In the genomic region with DNA sequence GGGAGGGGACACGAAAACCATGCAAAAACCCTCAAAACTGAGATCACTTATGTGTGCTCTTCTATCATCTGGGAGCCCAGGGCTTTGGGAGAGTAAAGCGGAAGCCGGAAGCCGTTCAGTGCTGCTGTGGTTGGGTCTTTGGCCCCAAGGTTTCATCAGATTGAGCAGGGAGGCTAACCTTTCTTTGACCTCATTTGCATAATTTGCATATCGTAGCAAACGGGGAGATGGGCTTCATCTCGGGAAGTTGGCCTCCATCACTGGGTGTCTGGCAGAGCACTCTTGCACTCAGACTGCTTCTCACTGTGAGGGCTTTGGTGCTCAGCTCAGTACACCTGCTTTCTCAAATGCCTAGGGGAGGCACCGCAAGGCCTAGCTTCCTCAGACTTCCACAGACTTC, we compare ENCODE assay signal across 24 mouse cellular contexts.
A peak's percentile ranks its signal among the peaks of the same experiment; 100 is the strongest.
DNase-seq lines count a peak whose midpoint lies in the region; ATAC-seq and TF ChIP-seq lines count a peak whose summit lies in the region.
"Had no signal": no experiment of that assay in that cellular context is flagged by ENCODE, and none has a peak within 500 bp of the region (broad histone marks: within the 10 kb centered on the region; RNA-seq: fewer than 3 reads in every experiment).

No protein-coding gene starts in this region.

- H3K27me3 ChIP-seq in forebrain, embryonic 10.5 days (ENCODE audit: poor library complexity, severe bottlenecking): no peaks in the 10 kb centered on the region
- H3K27me3 ChIP-seq in forebrain, postnatal 0 days (ENCODE audit: insufficient read depth, low read length): no peaks in the 10 kb centered on the region
- H3K27me3 ChIP-seq: CH12.LX; embryonic facial prominence, embryonic 12.5 days; forebrain, embryonic 12.5 days; Patski had no signal

- no peak overlapping the region for H3K9ac ChIP-seq in forebrain, postnatal 0 days
- H3K9ac ChIP-seq: embryonic facial prominence, embryonic 12.5 days; forebrain, embryonic 12.5 days had no signal

- 0 out of 2 replicates have a peak overlapping the region, but pooled peaks have one; percentile 15 for H3K27ac ChIP-seq in forebrain, embryonic 10.5 days
- no peak overlapping the region for H3K27ac ChIP-seq in forebrain, postnatal 0 days (ENCODE audit: low read depth, low read length)
- H3K27ac ChIP-seq: embryonic facial prominence, embryonic 10.5 days; embryonic facial prominence, embryonic 12.5 days; forebrain, embryonic 12.5 days had no signal

- ATAC-seq in forebrain, postnatal 0 days: no peak
- ATAC-seq in megakaryocyte, adult 5-6 weeks (ENCODE audit: poor library complexity, severe bottlenecking): no peak
- ATAC-seq: CD4-positive, CD25-positive, alpha-beta regulatory T cell, adult 4 months; forebrain, embryonic 14.5 days; forebrain, embryonic 16.5 days; Patski had no signal

- H3K4me3 ChIP-seq in forebrain, embryonic 10.5 days: no peak overlapping the region
- H3K4me3 ChIP-seq in forebrain, postnatal 0 days (ENCODE audit: low read depth, low read length): no peak overlapping the region
- H3K4me3 ChIP-seq: embryonic facial prominence, embryonic 10.5 days; embryonic facial prominence, embryonic 12.5 days; forebrain, embryonic 12.5 days had no signal

- WGBS in forebrain, embryonic 10.5 days: 81% methylated on average over 8 of the region's 8 CpGs
- 68% methylated on average over 8 of the region's 8 CpGs for WGBS in forebrain, postnatal 0 days

- H3K4me2 ChIP-seq in forebrain, postnatal 0 days (ENCODE audit: low read depth): no peak overlapping the region
- H3K4me2 ChIP-seq: embryonic facial prominence, embryonic 12.5 days; forebrain, embryonic 12.5 days had no signal

- no peak for TF ChIP-seq CTCF in forebrain, postnatal 0 days (IDR thresholded peaks at IDR 0.05; ENCODE audit: low read depth)

- H3K4me1 ChIP-seq in forebrain, embryonic 10.5 days: peaks cover 12% of the 10 kb centered on the region
- H3K4me1 ChIP-seq in forebrain, postnatal 0 days (ENCODE audit: insufficient read depth): no peaks in the 10 kb centered on the region

- peaks cover 11% of the 10 kb centered on the region for H3K9me3 ChIP-seq in forebrain, embryonic 10.5 days
- H3K9me3 ChIP-seq in forebrain, postnatal 0 days (ENCODE audit: low read length): no peaks in the 10 kb centered on the region
- H3K9me3 ChIP-seq: embryonic facial prominence, embryonic 12.5 days; forebrain, embryonic 12.5 days had no signal

- peaks cover 30% of the 10 kb centered on the region for H3K36me3 ChIP-seq in forebrain, embryonic 10.5 days (replicated peaks)
- H3K36me3 ChIP-seq in forebrain, postnatal 0 days (ENCODE audit: insufficient read depth): no peaks in the 10 kb centered on the region
- H3K36me3 ChIP-seq: G1E had no signal

- no peak for DNase-seq in forebrain, embryonic 10.5 days (ENCODE audit: extremely low spot score, low spot score)
- DNase-seq in forebrain, postnatal 0 days: no peak
- DNase-seq in R1 (ENCODE audit: low read depth, low spot score) (peak; percentile 82), ZHBTc4 (ENCODE audit: low read depth, low spot score) (peak; percentile 70)
- no peak for DNase-seq in layer of hippocampus, postnatal 36 days
- DNase-seq: adrenal gland, adult 2 months; adrenal gland, postnatal 10 days; adrenal gland, postnatal 25 days; B cell, adult 2 months; cerebellum, adult 11 months; cerebellum, adult 18-20 months; cerebellum, adult 8-10 months; cerebellum, postnatal 10 days; cerebellum, postnatal 25 days had no signal

Comparison
In these comparisons a context has a peak if more than half of its experiments do, and no peak if none do; other contexts are left out.
1. DNase-seq: peak in R1 (single experiment) and ZHBTc4 (single experiment); none in forebrain, embryonic 10.5 days (single experiment), forebrain, postnatal 0 days (single experiment) and layer of hippocampus, postnatal 36 days (0 of 2).